Mouse (Mus musculus): Measurements from ENCODE around the gene Scamp4.
A peak's percentile ranks its signal among the peaks of the same experiment; 100 is the strongest.

Gene Scamp4

GRCm38 (mm10) chr10:80653156-80653720 is 50.6 kb downstream of the Scamp4 start:
- DNase-seq (ENCODE audit: low spot score): no peak

GRCm38 (mm10) chr10:80654866-80655265 is 52.2 kb downstream of the Scamp4 start:
- DNase-seq (ENCODE audit: low spot score): no peak

GRCm38 (mm10) chr10:80655406-80656129 is 52.9 kb downstream of the Scamp4 start:
- DNase-seq (ENCODE audit: low spot score): no peak

- DNase-seq (ENCODE audit: low spot score): peak; percentile 99
These were observed 53.6 kb downstream of the Scamp4 start for GRCm38 (mm10) chr10:80656130-80656862.

GRCm38 (mm10) chr10:80656863-80657623 is 54.4 kb downstream of the Scamp4 start, which contains the start of gene Btbd2:
TSS of gene Btbd2 (minus strand) at chr10:80657071.
- DNase-seq (ENCODE audit: low spot score): no peak

- DNase-seq (ENCODE audit: low spot score): no peak
These were observed 55.6 kb downstream of the Scamp4 start for GRCm38 (mm10) chr10:80658194-80658840.

GRCm38 (mm10) chr10:80658841-80659202 is 56.1 kb downstream of the Scamp4 start:
- DNase-seq (ENCODE audit: low spot score): no peak

- peak; percentile 54 for DNase-seq (ENCODE audit: low spot score)
These were observed 56.5 kb downstream of the Scamp4 start for GRCm38 (mm10) chr10:80659213-80659612.

- DNase-seq (ENCODE audit: low spot score): no peak
These were observed 58.5 kb downstream of the Scamp4 start for GRCm38 (mm10) chr10:80661149-80661548.

GRCm38 (mm10) chr10:80663485-80664196 is 61.0 kb downstream of the Scamp4 start:
- no peak for DNase-seq (ENCODE audit: low spot score)

GRCm38 (mm10) chr10:80664197-80665015 is 61.7 kb downstream of the Scamp4 start:
- no peak for DNase-seq (ENCODE audit: low spot score)

- peak; percentile 72 for DNase-seq (ENCODE audit: low spot score)
These were observed 62.3 kb downstream of the Scamp4 start for GRCm38 (mm10) chr10:80665016-80665380.
